ENCODE assay signal across 22 mouse cellular contexts in genomic region chr8:111622104-111622503, GRCm38 (mm10). TPM values are rescaled to one million over a fixed set of nuclear protein-coding genes. Genes with fewer than 3 reads are reported as not detected.
DNase-seq lines count a peak whose midpoint lies in the region; ATAC-seq lines count a peak whose summit lies in the region.
"Had no signal": no experiment of that assay in that cellular context is flagged by ENCODE, and none has a peak within 500 bp of the region (broad histone marks: within the 10 kb centered on the region; RNA-seq: fewer than 3 reads in every experiment).

No protein-coding gene starts in this region.

- no peak overlapping the region for H3K4me2 ChIP-seq in hindbrain, embryonic 16.5 days (ENCODE audit: low read length)
- no peak overlapping the region for H3K4me2 ChIP-seq in midbrain, embryonic 14.5 days (ENCODE audit: low read length)
- H3K4me2 ChIP-seq in midbrain, embryonic 16.5 days (ENCODE audit: low read length) = no peak overlapping the region
- no peak overlapping the region for H3K4me2 ChIP-seq in midbrain, embryonic 15.5 days
- H3K4me2 ChIP-seq: embryonic facial prominence, embryonic 13.5 days; heart, embryonic 13.5 days; intestine, embryonic 15.5 days; kidney, embryonic 15.5 days; limb, embryonic 12.5 days; liver, embryonic 12.5 days; lung, embryonic 14.5 days had no signal

- H3K36me3 ChIP-seq in hindbrain, embryonic 10.5 days = peaks cover 64% of the 10 kb centered on the region
- H3K36me3 ChIP-seq in hindbrain, embryonic 16.5 days (ENCODE audit: control insufficient read depth, insufficient read depth, low read length) = peaks cover 2% of the 10 kb centered on the region; the same call in 1 of the 2 replicates
- peaks cover 43% of the 10 kb centered on the region for H3K36me3 ChIP-seq in midbrain, embryonic 14.5 days (ENCODE audit: control insufficient read depth, insufficient read depth, low read length)
- H3K36me3 ChIP-seq in midbrain, embryonic 16.5 days (ENCODE audit: control insufficient read depth, insufficient read depth, low read length) = peaks cover 9% of the 10 kb centered on the region; the same call in 1 of the 2 replicates
- H3K36me3 ChIP-seq in midbrain, embryonic 15.5 days (replicated peaks) = no peaks in the 10 kb centered on the region
- H3K36me3 ChIP-seq: intestine, embryonic 15.5 days had no signal

- no peaks in the 10 kb centered on the region for H3K27me3 ChIP-seq in hindbrain, embryonic 10.5 days (ENCODE audit: insufficient read depth, poor library complexity, severe bottlenecking)
- no peaks in the 10 kb centered on the region for H3K27me3 ChIP-seq in hindbrain, embryonic 16.5 days (replicated peaks; ENCODE audit: control insufficient read depth, insufficient read depth, low read length)
- no peaks in the 10 kb centered on the region for H3K27me3 ChIP-seq in midbrain, embryonic 14.5 days (ENCODE audit: control insufficient read depth, insufficient read depth, low read length)
- H3K27me3 ChIP-seq in midbrain, embryonic 16.5 days (ENCODE audit: control insufficient read depth, insufficient read depth, low read depth, low read length) = no peaks in the 10 kb centered on the region
- H3K27me3 ChIP-seq in midbrain, embryonic 15.5 days (replicated peaks) = no peaks in the 10 kb centered on the region
- H3K27me3 ChIP-seq: embryonic facial prominence, embryonic 13.5 days; heart, embryonic 13.5 days; intestine, embryonic 15.5 days; kidney, embryonic 15.5 days; limb, embryonic 12.5 days; liver, embryonic 12.5 days had no signal

- ATAC-seq in hindbrain, embryonic 16.5 days = no peak
- no peak for ATAC-seq in midbrain, embryonic 14.5 days (ENCODE audit: low FRiP score, low TSS enrichment)
- no peak for ATAC-seq in midbrain, embryonic 16.5 days
- no peak for ATAC-seq in midbrain, embryonic 15.5 days (replicated peaks)
- ATAC-seq: forebrain, embryonic 16.5 days; intestine, embryonic 15.5 days; liver, embryonic 12.5 days had no signal

- 55% methylated on average over 3 of the region's 3 CpGs for WGBS in hindbrain, embryonic 10.5 days
- 67% methylated on average over 3 of the region's 3 CpGs for WGBS in hindbrain, embryonic 16.5 days
- 61% methylated on average over 3 of the region's 3 CpGs for WGBS in midbrain, embryonic 14.5 days
- 56% methylated on average over 3 of the region's 3 CpGs for WGBS in midbrain, embryonic 16.5 days
- WGBS in midbrain, embryonic 15.5 days = 70% methylated on average over 3 of the region's 3 CpGs

- no peak for DNase-seq in hindbrain, embryonic 10.5 days (ENCODE audit: low spot score)
- no peak for DNase-seq in midbrain, embryonic 14.5 days
- DNase-seq in R1 (ENCODE audit: low read depth, low spot score) = peak; percentile 75
- no peak for DNase-seq in c-Kit-positive CD71-positive TER-119-positive erythroid progenitor cells, embryonic 14.5 days (ENCODE audit: low spot score)
- DNase-seq in kidney, postnatal 25 days = no peak
- DNase-seq: lung, embryonic 14.5 days; lung, postnatal 36 days; retina, postnatal 1 day; right cerebral cortex, postnatal 4 days; thymus, postnatal 14 days had no signal

- no peak overlapping the region for H3K4me3 ChIP-seq in hindbrain, embryonic 10.5 days
- no peak overlapping the region for H3K4me3 ChIP-seq in hindbrain, embryonic 16.5 days (ENCODE audit: low read length)
- no peak overlapping the region for H3K4me3 ChIP-seq in midbrain, embryonic 14.5 days (replicated peaks; ENCODE audit: low read depth, low read length)
- H3K4me3 ChIP-seq in midbrain, embryonic 16.5 days (ENCODE audit: low read depth, low read length) = no peak overlapping the region
- no peak overlapping the region for H3K4me3 ChIP-seq in midbrain, embryonic 15.5 days
- H3K4me3 ChIP-seq: embryonic facial prominence, embryonic 13.5 days; heart, embryonic 13.5 days; intestine, embryonic 15.5 days; kidney, embryonic 15.5 days; limb, embryonic 12.5 days; liver, embryonic 12.5 days; myocyte had no signal

- no peak overlapping the region for H3K9ac ChIP-seq in hindbrain, embryonic 16.5 days (ENCODE audit: low read depth, low read length)
- no peak overlapping the region for H3K9ac ChIP-seq in midbrain, embryonic 14.5 days (replicated peaks; ENCODE audit: low read length)
- no peak overlapping the region for H3K9ac ChIP-seq in midbrain, embryonic 16.5 days (ENCODE audit: low read depth, low read length)
- no peak overlapping the region for H3K9ac ChIP-seq in midbrain, embryonic 15.5 days
- H3K9ac ChIP-seq: embryonic facial prominence, embryonic 13.5 days; heart, embryonic 13.5 days; intestine, embryonic 15.5 days; kidney, embryonic 15.5 days; limb, embryonic 12.5 days; liver, embryonic 12.5 days; lung, embryonic 14.5 days had no signal

- H3K9me3 ChIP-seq in hindbrain, embryonic 10.5 days = no peaks in the 10 kb centered on the region
- no peaks in the 10 kb centered on the region for H3K9me3 ChIP-seq in hindbrain, embryonic 16.5 days (ENCODE audit: control insufficient read depth, low read length)
- H3K9me3 ChIP-seq in midbrain, embryonic 14.5 days (ENCODE audit: control insufficient read depth, low read length) = no peaks in the 10 kb centered on the region
- H3K9me3 ChIP-seq in midbrain, embryonic 16.5 days (replicated peaks; ENCODE audit: control insufficient read depth, low read length, poor library complexity, severe bottlenecking) = no peaks in the 10 kb centered on the region
- no peaks in the 10 kb centered on the region for H3K9me3 ChIP-seq in midbrain, embryonic 15.5 days
- H3K9me3 ChIP-seq: embryonic facial prominence, embryonic 13.5 days; G1E; heart, embryonic 13.5 days; intestine, embryonic 15.5 days; kidney, embryonic 15.5 days; limb, embryonic 12.5 days; liver, embryonic 12.5 days had no signal

- peak overlapping the region; percentile 9 for H3K27ac ChIP-seq in hindbrain, embryonic 10.5 days
- H3K27ac ChIP-seq in hindbrain, embryonic 16.5 days (ENCODE audit: low read depth, low read length) = no peak overlapping the region
- H3K27ac ChIP-seq in midbrain, embryonic 14.5 days (replicated peaks; ENCODE audit: low read depth, low read length) = 0 out of 2 replicates have a peak overlapping the region, but pooled peaks have one; percentile 26
- no peak overlapping the region for H3K27ac ChIP-seq in midbrain, embryonic 16.5 days (ENCODE audit: low read length)
- 0 out of 2 replicates have a peak overlapping the region, but pooled peaks have one; percentile 42 for H3K27ac ChIP-seq in midbrain, embryonic 15.5 days
- H3K27ac ChIP-seq: embryonic facial prominence, embryonic 13.5 days; heart, embryonic 13.5 days; intestine, embryonic 15.5 days; kidney, embryonic 15.5 days; limb, embryonic 12.5 days; liver, embryonic 12.5 days had no signal

- H3K4me1 ChIP-seq in hindbrain, embryonic 10.5 days (replicated peaks) = 0 out of 2 replicates have a peak, but pooled peaks cover 9% of the 10 kb centered on the region
- peaks cover 2% of the 10 kb centered on the region; the same call in 1 of the 2 replicates for H3K4me1 ChIP-seq in hindbrain, embryonic 16.5 days (ENCODE audit: control insufficient read depth, insufficient read depth, low read depth, low read length)
- H3K4me1 ChIP-seq in midbrain, embryonic 14.5 days (ENCODE audit: control insufficient read depth, insufficient read depth, low read length) = no peaks in the 10 kb centered on the region
- H3K4me1 ChIP-seq in midbrain, embryonic 16.5 days (ENCODE audit: control insufficient read depth, insufficient read depth, low read length) = no peaks in the 10 kb centered on the region
- 0 out of 2 replicates have a peak, but pooled peaks cover 6% of the 10 kb centered on the region for H3K4me1 ChIP-seq in midbrain, embryonic 15.5 days

RNA-seq across cellular contexts. Expression of gene Ldhd, which starts 8.1 kb away (rescaled TPM):
- polyA plus RNA-seq in hindbrain, embryonic 10.5 days (2016; fragmentation: Nextera tagmentation; extraction: Ambion mirVana) = 0.24 and 0.26 TPM in 2 replicates
- 1.3 and 1.5 TPM in 2 replicates for polyA plus RNA-seq in hindbrain, embryonic 16.5 days (2015; fragmentation: Nextera tagmentation; extraction: Ambion mirVana)
- polyA plus RNA-seq in midbrain, embryonic 14.5 days (2014; fragmentation: Nextera tagmentation; extraction: Ambion mirVana) = 0.45 and 0.69 TPM in 2 replicates
- polyA plus RNA-seq in midbrain, embryonic 16.5 days (2015; fragmentation: Nextera tagmentation; extraction: Ambion mirVana) = 0.93 and 1.3 TPM in 2 replicates
- 0.71 and 0.82 TPM in 2 replicates for polyA plus RNA-seq in midbrain, embryonic 15.5 days (2015; fragmentation: Nextera tagmentation; extraction: Ambion mirVana)
- polyA plus RNA-seq: G1E had no signal

RNA-seq across cellular contexts. Expression of gene Zfp1, which starts 21.1 kb away (rescaled TPM):
- 20.2 and 23.8 TPM in 2 replicates for polyA plus RNA-seq in hindbrain, embryonic 10.5 days (2016; fragmentation: Nextera tagmentation; extraction: Ambion mirVana)
- polyA plus RNA-seq in hindbrain, embryonic 16.5 days (2015; fragmentation: Nextera tagmentation; extraction: Ambion mirVana) = 25.1 and 25.5 TPM in 2 replicates
- 27.3 and 33.8 TPM in 2 replicates for polyA plus RNA-seq in midbrain, embryonic 14.5 days (2014; fragmentation: Nextera tagmentation; extraction: Ambion mirVana)
- 26.7 and 29.1 TPM in 2 replicates for polyA plus RNA-seq in midbrain, embryonic 16.5 days (2015; fragmentation: Nextera tagmentation; extraction: Ambion mirVana)
- polyA plus RNA-seq in midbrain, embryonic 15.5 days (2015; fragmentation: Nextera tagmentation; extraction: Ambion mirVana) = 29.1 and 30.0 TPM in 2 replicates

Comparison
In these comparisons a context has a peak if more than half of its experiments do, and no peak if none do; other contexts are left out.
1. H3K27ac ChIP-seq: peak in hindbrain, embryonic 10.5 days (single experiment), midbrain, embryonic 14.5 days (single experiment) and midbrain, embryonic 15.5 days (single experiment); none in hindbrain, embryonic 16.5 days (single experiment) and midbrain, embryonic 16.5 days (single experiment).